Mouse (Mus musculus) duodenum, adult 2 months (tissue): ENCODE measurements around the gene Plpp7. TPM values are rescaled to one million over a fixed set of nuclear protein-coding genes. Genes with fewer than 3 reads are reported as not detected.

Experiments
- polyA plus RNA-seq: library from polyadenylated mRNA; depleted of rRNA; stranded (reverse); fragments of >200 nt; gene quantifications from 2 replicates; pipeline ENCODE4 v1.2.3, GENCODE M21; 2012; ENCODE audit warnings: low replicate concordance; rRNA removed

Gene Plpp7
- 4.6 and 5.2 TPM in 2 replicates for polyA plus RNA-seq

GRCm38 (mm10) chr2:32095351-32096121 is at the start of gene Plpp7:
Gene Plpp7, plus strand, starts transcription at chr2:32095528.

GRCm38 (mm10) chr2:32084111-32084871 is 11.0 kb upstream of the Plpp7 start, which contains the start of gene Fam78a:
Gene Fam78a, minus strand, starts transcription at chr2:32084857.

GRCm38 (mm10) chr2:32150924-32151659 is 55.8 kb downstream of the Plpp7 start, which contains the start of gene Prrc2b:
Gene Prrc2b, plus strand, starts transcription at chr2:32151082.

Other genes with a start within 250 kb of the Plpp7 start
- gene Fibcd1, start 249.5 kb upstream of the Plpp7 start, polyA plus RNA-seq, result 0.36 and 0.63 TPM in 2 replicates
- 2.3 TPM in 2 replicates for gene Lamc3, start 208.2 kb upstream of the Plpp7 start, polyA plus RNA-seq
- 0.31 and 1.3 TPM in 2 replicates for gene Aif1l, start 145.4 kb upstream of the Plpp7 start, polyA plus RNA-seq
- gene Nup214, start 121.1 kb upstream of the Plpp7 start, polyA plus RNA-seq, result 17.2 and 18.9 TPM in 2 replicates
- 11.9 and 14.6 TPM in 2 replicates for gene Fam78a, start 10.7 kb upstream of the Plpp7 start, polyA plus RNA-seq
- gene Prrc2b, start 55.6 kb downstream of the Plpp7 start, polyA plus RNA-seq, result 11.5 and 21.9 TPM in 2 replicates
- gene Pomt1, start 141.1 kb downstream of the Plpp7 start, polyA plus RNA-seq, result 18.0 and 22.4 TPM in 2 replicates
- gene Uck1, start 164.6 kb downstream of the Plpp7 start, polyA plus RNA-seq, result 64.0 and 65.4 TPM in 2 replicates
- gene Golga2, start 191.9 kb downstream of the Plpp7 start, polyA plus RNA-seq, result 24.6 and 33.2 TPM in 2 replicates
- gene Swi5, start 192.5 kb downstream of the Plpp7 start, polyA plus RNA-seq, result 96.7 and 222 TPM in 2 replicates